Mouse (Mus musculus): ENCODE measurements around the gene Gm13420.
A peak's percentile ranks its signal among the peaks of the same experiment; 100 is the strongest.
"Not testable (repeated sequence)": the region's sequence is repeated elsewhere in the genome, so short reads cannot be mapped to it uniquely, and the experiment has no call there.

The Gm13420 gene

DNA sequence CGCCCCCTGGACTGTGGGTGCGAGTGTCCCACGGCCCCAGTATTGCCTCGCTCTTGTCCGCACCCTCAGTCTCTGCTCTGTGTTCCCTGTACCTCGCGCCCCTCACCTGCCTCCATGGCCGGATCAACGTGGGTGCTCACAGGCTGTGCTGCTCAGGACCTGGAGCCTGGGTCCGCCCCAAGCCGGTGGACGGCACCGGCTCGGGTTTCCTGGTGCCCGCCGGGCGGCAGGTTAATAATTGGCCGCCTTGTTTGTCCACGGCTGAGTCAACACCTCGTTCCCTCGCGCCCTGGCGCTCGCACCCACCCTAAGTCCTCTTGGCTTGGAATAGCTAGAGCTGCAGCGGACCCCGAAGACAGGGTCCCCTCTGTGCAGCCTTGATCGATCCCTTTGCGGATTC, at the start of gene Gm13420:
Gene Gm13420 (minus strand): TSS at position 189 of the 400 bp plus-strand sequence.
- DNase-seq: peak; percentile 87

DNA sequence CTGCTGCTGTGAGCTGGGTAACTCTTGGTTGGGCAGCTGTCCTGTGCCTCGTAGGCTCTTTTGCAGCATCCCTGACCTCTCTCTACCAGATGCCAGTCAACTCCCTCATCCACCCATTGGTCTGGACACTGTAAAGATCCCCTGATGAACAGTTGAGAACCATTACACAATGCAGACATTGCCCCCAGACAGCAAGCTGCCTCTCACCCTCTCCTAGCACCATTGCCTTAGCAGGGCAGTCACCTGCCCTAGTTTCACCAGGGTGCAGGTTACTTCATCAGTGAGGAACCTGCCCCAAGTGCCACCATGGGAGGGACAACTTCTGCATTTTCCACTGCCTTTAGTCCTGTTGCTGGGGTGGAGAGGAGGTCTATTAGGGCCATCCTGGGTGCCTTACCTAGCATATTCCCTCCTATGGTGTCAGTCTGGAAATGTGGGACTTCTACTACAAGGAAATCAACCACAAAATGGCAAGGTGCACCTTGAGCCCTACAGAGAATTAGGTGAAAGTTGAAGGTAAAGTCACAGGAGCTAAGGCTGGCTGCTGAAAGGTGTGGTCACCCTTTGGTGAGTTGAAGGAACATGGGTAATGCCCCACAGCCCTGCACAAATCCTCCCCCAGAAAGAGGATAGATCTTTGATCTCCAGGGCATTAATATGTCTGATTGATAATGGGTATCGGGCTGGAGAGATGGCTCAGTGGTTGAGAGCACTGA, 41.4 kb upstream of the Gm13420 start:
- no peak for DNase-seq

DNA sequence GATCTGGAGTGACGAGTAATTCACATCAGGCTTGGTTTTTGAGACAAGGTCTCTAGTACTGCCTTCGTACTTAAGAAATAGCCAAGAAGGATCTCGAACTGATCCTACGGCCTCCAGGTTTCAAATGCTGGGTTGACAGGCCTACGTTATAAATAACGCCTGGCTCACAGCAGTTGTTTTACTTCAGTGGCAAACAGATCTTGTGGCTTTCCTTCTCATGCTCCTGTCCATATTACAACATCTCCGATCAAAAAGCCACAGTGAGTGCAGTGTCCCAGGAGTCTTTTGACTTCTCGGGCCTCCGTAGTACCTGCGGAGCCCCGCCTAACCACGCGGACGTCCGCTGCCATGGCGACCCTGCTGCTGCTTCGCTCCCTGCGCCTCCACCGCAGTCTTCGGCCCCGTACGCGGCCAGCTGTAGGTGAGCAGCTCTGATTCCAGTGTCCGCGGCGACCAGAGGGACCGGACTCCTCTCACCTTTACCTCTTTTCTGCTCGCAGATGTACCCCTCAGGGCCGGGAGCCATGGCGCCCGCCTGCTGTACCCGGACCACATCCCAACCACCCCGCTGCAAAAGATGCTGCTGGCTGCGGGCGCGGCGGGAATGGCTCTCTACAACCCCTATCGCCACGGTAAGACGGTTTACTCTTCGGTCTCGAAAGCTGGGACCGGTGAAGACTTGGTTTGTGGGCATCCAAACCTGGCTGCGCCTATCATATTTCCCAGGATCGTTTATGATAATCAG, 36.6 kb upstream of the Gm13420 start, which contains the start of gene Trub2:
Gene Trub2 (minus strand): TSS at position 566 of the 745 bp plus-strand sequence.
- DNase-seq: peak; percentile 98

DNA sequence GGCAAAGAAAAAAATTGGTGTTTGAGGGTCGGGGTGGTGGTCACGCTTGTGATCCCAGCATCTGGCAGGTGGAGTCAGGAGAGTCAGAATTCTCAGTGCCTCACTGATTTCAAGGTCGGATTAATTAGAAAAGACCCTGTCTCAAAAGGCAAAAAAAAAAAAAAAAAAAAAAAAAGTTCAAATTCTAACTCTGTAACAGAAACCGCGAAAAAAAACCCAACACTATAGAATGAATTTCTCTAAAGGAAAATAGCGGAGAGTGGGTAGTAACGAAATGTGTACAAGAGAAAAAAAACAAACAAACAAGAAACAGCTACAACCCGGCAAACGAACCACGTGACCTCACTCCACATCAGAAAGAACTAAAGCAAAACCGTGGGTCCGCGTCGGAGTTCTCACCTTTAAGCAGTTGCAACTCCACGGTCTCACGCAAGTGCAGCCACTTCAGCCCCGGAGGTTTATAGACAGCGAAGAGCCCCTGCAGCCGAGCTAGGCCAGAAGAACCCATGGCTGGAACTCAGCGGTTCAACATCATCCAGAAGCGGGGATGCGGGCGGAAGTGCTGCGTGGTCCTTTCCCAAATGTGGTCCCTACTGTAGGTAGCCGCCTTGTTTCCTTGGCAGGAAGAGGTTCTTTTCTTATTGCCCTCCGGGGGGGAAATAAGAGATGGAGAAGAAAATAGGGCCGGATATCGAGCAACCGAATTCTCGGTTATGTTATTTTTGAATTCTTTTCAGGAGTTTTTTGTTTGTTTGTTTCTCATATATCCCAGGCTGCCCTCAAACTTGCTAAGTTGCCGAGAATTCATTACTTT, 35.8 kb upstream of the Gm13420 start, which contains the start of gene Coq4:
Gene Coq4 (plus strand): TSS at position 390 of the 814 bp plus-strand sequence.
- DNase-seq: peak; percentile 99

DNA sequence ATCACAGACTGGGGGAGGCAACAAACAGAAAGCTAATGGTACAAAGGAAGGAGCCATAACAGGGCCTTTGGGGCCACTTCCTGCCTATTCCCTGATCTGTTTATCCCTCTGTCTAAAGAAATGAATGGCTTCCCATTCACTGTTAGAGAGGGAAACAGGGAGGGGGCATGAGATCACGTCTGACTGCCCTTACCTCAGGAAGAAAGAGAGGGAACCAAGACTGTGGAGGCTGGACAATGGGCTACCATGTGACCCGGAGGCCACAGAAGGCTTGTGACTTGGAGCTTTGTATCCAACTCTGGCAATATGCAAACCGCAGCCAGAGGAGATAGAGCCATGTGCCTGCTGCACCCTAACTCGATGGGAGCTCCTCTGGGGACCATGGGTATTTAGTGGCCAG, 32.8 kb upstream of the Gm13420 start:
- no peak for DNase-seq

DNA sequence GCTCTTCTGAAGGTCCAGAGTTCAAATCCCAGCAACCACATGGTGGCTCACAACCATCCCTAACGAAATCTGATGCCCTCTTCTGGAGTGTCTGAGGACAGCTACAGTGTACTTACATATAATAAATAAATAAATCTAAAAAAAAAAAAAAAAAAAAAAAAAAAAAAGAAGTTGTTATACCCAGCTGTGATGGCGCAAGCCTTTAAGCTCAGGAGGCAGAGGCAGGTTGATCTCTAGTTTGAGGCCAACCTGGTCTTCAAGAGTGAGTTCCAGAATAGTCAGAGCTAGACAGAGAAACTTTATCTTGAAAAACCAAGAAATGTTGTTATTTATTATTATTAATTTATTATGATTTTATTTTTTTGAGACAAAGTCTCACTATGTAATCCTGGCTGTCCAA, 29.8 kb upstream of the Gm13420 start:
- not testable (repeated sequence) for DNase-seq

DNA sequence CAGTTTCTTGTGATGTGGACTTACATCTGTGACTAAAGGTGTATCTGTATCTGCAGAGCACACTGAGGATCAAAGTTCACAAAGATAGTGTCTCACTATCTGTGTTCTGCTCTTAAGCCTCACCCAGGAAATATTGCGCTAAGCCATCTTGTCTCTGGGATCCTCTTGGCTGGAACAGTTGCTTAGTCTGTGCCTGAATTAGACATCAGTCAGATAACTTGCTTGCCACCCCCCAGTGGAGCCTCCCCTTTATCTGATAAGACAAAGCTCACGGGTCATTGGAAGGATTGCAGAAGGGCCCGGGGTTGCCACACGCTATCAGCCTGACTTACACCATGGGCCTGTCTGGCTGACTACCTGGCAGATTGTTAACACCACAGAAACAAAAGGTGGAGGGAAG, 21.8 kb upstream of the Gm13420 start:
- DNase-seq: no peak

DNA sequence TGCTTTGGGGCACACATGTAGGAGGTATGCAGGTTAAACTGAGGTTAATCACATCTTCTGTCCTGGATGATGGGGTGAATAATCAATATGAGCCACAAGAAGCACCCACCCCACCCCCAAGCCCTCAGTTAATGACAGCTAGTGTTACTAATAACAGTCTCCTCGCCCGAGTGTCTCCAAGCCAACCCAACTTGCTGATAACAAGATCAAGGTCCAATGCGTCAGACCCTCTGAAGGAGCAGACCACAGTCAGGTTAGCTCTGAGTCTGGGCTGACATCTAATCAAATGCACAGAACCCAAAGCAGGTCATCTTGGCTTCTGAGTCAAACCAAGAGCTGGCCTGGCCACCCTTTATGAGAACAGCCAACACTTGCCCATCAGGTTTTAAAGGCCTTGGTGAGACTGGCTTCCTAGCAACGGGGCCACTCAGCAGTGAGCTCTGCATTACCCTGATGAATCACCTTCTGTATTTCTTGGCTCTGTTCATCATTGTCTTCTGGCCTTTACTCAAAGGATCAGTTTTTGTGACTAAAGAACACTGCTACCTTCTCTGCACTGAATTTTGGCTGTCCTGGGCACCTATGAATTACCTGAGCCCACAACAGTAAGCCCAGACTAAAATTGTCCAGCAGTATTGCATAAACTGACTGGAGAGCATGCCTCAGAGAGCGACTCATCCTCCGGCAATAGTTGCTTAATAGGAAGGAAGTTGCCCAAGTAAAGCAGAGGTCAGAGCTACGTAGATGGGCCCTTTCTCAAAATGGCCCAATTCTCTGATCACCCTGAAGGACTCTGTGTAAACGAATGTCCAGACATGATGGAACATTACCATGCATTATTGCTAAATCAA, 20.4 kb upstream of the Gm13420 start:
- peak; percentile 82 for DNase-seq

DNA sequence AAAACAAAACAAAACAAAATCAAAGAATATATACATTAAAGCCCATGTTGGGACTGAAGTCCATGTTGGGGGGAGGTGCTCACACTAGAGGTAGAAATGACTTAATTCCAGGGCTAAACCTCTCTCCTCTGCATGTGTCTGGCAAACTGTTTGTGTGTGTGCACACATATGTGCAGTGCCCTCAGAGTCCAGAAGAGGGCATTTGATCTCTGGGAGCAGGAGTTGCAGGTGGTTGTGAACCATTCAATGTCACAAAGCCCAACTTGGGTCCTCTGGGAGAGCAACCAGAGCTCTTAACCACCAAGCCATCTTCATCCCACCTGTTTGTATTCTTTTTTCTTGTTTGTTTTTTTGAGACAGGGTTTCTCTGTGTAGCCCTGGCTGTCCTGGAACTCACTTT, 18.7 kb upstream of the Gm13420 start:
- peak; percentile 74 for DNase-seq

DNA sequence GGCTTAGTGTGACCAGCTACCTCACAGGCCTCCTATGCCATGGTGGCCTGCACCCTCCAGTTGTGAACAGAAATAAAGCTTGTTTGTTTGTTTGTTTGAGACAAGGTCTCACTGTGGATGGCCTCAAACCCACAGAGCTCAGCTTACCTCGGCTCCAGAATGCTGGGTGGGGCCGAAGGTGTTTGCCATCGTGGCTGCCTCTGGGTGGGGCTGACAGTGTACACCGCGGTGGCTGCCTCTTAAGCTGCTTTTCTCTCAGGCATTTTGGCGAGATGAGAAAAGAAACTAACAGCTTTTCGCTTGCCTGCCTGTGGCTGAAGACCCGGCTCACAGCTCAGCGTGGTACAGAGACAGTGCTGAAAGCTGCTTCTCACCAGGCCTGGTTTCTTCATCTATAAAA, 17.4 kb upstream of the Gm13420 start:
- DNase-seq: peak; percentile 75

DNA sequence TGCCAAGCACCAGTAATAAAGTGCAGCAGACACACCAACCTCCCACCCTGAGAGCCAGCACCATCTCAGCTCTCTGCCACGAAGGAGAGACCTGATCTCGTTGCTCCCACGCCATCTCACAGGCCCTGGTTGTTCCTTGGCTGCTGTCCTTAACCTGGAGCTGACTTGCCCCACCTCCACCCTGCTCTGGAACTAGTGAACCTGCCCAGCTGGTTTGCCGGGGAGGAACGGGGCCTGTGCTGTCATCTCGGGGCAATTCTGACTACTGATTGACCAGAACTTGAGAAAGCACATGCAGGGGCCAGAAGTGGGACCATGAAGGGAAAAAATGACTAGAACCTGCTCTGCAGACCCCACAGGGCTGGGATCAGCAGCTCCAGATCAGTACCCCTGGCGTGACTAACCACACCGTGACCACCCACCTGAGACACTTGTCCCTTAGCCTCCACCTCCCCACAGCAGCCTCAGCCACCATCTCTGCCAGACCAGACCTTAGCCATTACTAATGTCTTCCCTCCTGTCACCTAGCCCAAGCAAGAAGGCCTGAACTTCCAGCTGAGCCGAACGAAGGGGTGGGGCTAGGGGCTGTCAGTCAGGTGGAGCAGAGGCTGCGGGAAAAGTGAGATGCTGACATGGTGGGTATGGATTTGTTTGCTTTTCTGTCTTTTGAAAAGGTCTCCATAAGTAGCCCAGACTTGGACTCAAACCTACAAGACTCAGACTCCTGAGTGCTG, 16.7 kb upstream of the Gm13420 start:
- DNase-seq: peak; percentile 83

DNA sequence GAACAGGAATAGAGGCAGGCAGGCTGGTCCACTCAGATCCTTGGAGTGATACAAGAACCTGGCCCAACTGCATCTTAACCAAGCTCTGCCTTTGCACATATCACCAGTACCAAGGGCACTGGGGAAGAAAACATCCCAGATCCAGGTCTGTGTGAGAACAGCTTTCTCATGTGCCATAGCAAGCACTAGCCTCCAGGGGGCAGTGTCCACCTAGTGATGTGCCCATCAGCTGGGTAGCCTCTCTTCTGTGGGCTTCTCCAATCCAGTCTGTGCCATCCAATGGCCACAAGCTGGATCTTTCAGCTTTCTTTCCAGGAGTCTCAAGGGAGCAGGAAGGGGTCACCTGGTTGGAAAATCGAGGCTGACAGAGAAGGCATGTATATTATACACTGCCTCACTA, 13.3 kb upstream of the Gm13420 start:
- peak; percentile 93 for DNase-seq

DNA sequence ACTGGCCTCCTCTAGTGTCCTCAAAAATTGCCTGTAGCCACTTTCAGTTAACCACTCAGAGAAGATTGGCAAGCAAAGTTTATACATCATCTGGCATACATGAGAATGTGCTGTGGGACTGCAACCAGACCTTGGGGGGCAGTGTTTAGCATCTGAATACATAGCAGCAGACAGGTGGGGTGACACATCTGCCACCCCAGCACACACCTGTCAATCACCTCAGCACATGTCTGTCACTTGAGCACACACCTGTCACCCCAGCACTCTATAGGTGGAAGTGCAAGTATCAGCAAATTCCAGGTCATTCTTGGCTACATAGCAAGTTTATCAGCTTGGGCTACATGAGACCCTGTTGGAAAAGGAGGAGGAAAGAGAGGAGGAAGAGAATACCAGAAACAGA, 4.2 kb upstream of the Gm13420 start:
- no peak for DNase-seq

DNA sequence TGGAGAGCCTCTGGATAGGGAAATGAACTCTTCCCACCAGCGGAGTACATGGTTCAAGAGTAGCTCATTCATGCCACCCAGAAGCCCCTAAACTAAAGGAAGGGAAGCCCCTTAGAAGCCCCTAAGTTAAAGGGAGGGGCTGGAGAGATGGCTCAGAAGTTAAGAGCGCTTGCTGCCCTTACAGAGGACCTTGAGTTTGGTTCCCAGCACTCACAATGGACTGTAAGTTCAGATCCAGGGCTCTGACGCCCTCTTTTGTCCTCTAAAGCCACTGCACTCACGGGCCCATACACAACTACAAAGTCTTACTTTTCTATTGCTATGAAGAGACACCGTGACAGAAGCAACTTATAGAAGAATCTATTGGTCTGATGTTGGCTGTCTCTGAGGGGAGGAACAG, 912 bp upstream of the Gm13420 start:
- no peak for DNase-seq

DNA sequence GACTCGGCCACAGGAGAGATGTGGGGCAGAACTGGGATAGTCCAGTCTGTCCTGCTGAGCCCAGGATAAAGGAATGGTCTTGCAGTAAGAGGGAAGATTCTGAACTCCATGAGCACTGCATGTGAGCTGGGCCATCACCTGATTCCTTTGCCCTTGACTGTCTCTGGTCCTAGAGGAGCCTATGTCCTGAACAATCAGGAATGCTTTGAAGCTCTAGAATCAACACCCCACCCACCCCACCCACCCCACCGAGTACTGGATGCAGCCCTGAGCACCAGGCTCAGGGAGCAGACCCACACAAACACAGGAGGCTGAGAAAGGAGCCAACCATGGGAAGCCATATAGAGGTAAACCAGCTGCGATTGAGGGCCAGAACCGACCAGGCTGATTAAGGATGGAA, 3.0 kb downstream of the Gm13420 start:
- DNase-seq: no peak

DNA sequence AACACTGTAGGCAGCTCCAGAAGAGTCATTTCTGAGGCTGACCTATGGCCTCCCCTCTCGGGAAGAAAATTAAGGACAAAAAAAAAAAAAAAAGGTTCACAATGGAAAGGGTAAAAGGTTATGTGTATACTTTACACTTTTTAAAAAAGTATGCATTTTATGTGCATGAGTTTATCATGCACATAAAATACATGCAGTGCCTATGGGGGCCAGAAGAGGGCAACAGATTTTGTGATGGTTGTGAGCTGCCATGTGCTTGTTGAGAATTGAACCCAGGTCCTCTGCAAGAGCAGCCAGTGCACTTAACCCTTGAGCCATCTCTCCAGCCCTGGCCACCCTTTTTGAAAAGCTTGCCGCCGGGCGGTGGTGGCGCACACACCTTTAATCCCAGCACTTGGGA, 3.6 kb downstream of the Gm13420 start:
- DNase-seq: no peak

DNA sequence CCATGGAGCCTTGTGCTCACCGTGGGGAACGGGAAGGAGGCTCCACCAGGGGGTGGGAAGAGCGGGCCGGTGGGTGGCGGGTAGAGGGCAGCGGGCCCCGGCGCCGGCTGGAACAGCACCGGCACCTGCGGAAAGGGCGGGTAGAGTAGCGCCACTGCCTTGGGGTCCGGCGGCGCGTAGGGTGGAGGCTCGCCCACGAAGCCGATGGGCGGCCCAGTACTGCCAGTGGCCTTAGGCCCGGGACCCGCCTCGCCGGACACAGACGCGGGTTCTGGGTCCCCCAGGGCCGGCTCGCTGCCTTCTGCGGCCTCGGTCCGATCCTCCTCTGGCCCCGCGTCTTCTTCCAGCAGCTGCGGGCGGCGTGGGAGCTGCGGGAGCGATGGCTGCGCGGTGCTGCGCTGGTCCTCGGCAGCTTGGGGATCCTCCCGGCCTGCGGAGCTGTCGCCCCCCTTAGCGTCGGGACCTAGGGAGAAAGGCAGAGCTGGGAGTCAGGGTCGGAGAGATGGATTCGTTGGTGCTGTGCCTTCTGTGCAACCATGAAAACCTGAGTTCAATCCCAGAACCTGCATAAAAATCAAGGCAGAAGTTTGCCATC, 4.2 kb downstream of the Gm13420 start:
- peak; percentile 88 for DNase-seq

DNA sequence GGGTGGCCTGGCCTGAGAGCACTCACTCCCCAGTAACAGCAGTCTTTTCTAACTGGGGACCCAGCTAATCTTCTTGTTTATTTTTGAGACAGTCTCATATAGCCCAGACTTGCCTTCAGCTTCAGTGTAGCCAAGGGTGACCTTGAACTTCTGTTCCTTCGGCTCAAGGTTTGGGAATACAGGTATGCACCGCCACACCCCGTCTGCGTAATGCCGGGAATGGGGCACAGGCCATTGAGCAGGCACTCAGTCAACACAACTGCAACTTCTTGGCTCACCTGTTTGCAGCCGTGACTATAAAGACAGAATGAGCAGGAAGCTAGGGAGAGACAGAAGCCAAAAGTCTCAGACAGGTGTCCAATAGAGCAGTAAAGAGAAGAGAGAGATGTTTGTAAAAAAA, 7.2 kb downstream of the Gm13420 start:
- no peak for DNase-seq

DNA sequence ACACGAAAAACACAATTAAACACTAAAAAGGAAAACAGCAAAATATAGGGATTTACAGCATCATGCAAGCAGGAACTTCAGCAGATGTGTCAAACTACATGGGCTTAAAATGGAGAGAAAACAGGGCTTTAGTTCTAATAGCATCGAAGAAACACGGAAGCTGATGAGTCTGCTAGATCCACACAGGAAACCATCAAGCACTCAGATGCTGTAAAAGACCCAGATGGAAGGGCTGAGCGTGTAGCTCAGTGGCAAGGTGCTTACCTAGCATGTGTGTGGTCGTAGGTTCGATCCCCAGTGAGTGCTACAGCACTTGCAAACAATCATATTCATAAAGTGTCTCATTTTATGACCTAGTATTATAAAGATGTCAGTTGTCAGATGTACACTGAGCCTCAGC, 10.3 kb downstream of the Gm13420 start:
- no peak for DNase-seq

DNA sequence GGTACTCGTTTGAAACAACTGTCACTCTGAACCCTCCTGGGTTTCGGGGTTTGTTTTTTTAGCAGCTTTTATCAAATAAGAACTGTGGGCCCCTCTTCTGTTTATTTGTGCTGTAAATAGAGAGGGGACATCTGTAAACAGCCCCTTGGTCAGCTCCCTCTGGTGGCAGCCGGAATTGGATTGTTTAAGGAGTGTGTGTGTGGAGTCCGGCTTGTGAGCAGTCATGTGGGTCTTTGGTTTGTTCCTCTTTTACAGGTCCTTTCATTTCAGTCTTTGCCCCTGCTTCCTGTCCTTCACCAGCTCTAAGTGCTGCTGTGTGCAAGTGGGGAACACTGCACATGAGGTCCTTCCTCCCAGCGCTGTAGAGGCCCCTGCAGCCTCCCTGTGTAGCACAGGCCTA, 12.1 kb downstream of the Gm13420 start:
- peak; percentile 97 for DNase-seq

DNA sequence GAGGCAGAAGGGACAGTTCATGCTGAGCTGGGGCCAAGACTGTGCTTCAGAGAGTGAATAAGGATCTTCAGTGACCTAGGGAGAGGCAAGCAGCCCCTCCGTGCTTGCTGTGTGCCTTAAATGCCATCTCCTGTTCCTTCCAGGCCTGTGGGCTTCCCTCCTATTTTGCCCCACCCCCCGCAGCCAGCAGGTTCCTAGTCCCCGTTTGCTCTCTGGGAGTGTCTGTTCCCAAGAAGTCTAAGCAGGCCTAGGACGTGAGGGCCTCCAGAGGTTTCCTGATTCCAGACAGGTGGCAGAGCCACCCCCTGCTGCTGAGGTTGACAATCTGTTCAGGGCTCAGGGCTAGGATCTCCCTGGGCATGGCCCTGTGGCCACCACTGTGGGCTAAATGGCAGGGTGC, 12.7 kb downstream of the Gm13420 start:
- DNase-seq: peak; percentile 87

Data from heart, adult 11 months (tissue).